Mouse (Mus musculus): Measurements from ENCODE around the gene Fam198b.

DNA sequence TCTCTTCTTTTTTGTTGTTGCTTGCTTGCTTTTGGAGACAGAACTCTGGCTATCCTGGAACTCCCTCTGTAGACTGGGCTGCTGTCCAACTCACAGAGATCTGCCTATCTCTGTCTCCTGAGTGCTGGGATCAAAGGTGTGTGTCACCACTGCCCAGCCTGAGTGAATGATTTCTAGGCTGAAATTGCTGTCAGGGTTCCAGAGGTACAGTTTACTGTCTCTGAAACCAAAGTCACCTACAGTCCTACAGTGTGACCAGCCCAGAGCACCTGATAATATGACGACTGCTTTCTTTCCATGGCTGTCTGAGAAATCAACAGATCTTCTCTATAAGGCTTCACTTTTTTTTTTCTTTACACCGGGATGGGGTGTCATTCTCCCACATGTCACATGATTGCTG lies 34.7 kb upstream of the Fam198b start:
- TF ChIP-seq CTCF (IDR thresholded peaks at IDR 0.05 in 2 of 3, conservative IDR thresholded peaks at IDR 0.05 in 1 of 3; ENCODE audit: control insufficient read depth in 1 of 3, insufficient read depth in 1 of 3, low read depth in 2 of 3, low read length in 3 of 3, poor library complexity in 1 of 3, severe bottlenecking in 1 of 3) (no peak), CHD2 (IDR thresholded peaks at IDR 0.05; ENCODE audit: low read length) (no peak), TAL1 (IDR thresholded peaks at IDR 0.05; ENCODE audit: low read length) (no peak), NRF1 (IDR thresholded peaks at IDR 0.05; ENCODE audit: insufficient read depth, low read depth, low read length, poor library complexity, severe bottlenecking) (no peak), ZC3H11A (IDR thresholded peaks at IDR 0.05; ENCODE audit: low read depth, low read length) (no peak), E2F4 (IDR thresholded peaks at IDR 0.05; ENCODE audit: borderline replicate concordance, low read depth, low read length) (no peak), POLR2A (IDR thresholded peaks at IDR 0.05; ENCODE audit: control insufficient read depth in 1 of 2, insufficient read depth in 1 of 2, low read depth in 1 of 2, low read length in 2 of 2, poor library complexity in 1 of 2) (no peak)

All from MEL (cell line).